Mouse (Mus musculus): ENCODE data around the gene Armc2. TPM values are rescaled to one million over a fixed set of nuclear protein-coding genes. Genes with fewer than 3 reads are reported as not detected.

Armc2 gene
- polyA plus RNA-seq, 1 experiment from 2014 or later: 2.5 TPM

GRCm38 (mm10) chr10:41866069-41866837 lies 152.0 kb downstream of the Armc2 start:
- H3K4me3 ChIP-seq (ENCODE audit: low read length): no peak overlapping the region
- no peak overlapping the region for H3K9ac ChIP-seq (ENCODE audit: low read length)
- no peaks in the 10 kb centered on the region for H3K27me3 ChIP-seq (ENCODE audit: control insufficient read depth, insufficient read depth, low read length)
- H3K4me1 ChIP-seq (ENCODE audit: control insufficient read depth, insufficient read depth, low read length): peaks cover 8% of the 10 kb centered on the region; the same call in 1 of the 2 replicates
- no peaks in the 10 kb centered on the region for H3K36me3 ChIP-seq (ENCODE audit: control insufficient read depth, insufficient read depth)
- H3K4me2 ChIP-seq (ENCODE audit: low read depth, low read length): no peak overlapping the region
- 46% methylated on average over 3 of the region's 3 CpGs for WGBS
- H3K9me3 ChIP-seq (replicated peaks; ENCODE audit: control insufficient read depth, low read length): no peaks in the 10 kb centered on the region
- peak; percentile 58 for ATAC-seq (replicated peaks; ENCODE audit: extremely low read depth, insufficient read depth, low FRiP score)
- H3K27ac ChIP-seq (ENCODE audit: low read length): peak overlapping the region; percentile 56

Other genes starting within 250 kb of the Armc2 start
- 18.8 and 22.6 TPM in 2 replicates for gene Cep57l1, start 208.6 kb downstream of the Armc2 start, polyA plus RNA-seq (2015; fragmentation: Nextera tagmentation; extraction: Ambion mirVana)
- gene Sesn1, start 208.5 kb downstream of the Armc2 start, polyA plus RNA-seq (2015; fragmentation: Nextera tagmentation; extraction: Ambion mirVana): 40.7 and 45.2 TPM in 2 replicates

Measured in heart, embryonic 16.5 days (tissue).